Mouse (Mus musculus) 3134 (cell line): ENCODE results near the gene Grwd1.

Source experiments
- DNase-seq: peaks from one replicate; pipeline ENCODE4 v3.0.0-alpha.2; 2011; ENCODE audit warnings: low spot score; ENCODE audit not compliant: insufficient read length; ENCODE audit errors: extremely low read depth

The Grwd1 gene

DNA sequence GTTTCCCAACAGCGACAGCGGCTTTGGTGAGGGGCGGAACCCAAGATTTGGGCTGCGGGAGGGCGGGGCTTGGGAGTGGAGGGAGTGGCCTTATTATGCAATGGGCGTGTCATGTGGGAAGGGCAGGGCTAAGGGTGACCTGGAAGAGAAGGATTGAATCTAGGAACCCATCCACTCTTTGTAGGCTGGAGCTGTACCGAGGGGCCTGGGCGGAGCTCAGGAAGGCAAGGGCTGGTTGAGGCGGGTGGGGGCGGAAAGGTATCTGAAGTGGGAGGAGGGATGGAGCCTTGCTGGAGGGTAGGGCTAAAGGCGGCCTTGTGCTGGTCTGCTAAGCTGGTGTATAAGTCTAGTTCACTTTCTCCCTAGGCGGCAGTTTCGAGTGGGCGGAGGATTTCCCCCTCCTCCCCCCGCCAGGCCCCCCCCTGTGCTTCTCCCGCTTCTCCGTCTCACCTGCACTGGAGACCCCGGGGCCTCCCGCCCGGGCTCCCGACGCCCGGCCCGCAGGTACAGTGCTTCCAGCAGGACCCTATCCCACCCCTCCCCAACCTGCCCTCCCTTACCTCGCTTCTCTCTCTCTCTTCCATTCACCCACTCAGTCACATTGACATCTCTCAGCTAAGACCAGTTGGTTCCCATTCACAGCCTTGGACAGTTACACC is 30.1 kb downstream of the Grwd1 start:
- DNase-seq: peak; percentile 85

DNA sequence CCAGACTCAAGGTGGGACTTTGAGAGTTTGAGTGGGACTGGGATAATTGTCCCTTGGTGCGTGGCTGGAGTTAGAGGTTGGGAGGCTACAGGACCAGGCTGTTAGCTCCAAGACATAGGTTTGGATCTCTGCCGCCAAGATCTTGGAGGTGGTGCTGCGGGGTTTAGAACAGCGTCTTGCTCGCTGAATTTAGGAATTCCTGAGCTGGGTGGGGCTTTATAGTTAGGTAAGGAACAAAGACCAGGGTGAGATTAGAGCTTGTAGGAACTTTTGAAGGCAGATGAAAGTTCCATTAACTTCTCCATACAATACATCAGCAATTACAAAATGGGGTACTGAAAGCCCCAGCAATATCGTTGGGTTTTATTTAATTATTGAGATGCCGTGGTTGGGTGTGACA is 30.7 kb downstream of the Grwd1 start:
- DNase-seq: no peak

DNA sequence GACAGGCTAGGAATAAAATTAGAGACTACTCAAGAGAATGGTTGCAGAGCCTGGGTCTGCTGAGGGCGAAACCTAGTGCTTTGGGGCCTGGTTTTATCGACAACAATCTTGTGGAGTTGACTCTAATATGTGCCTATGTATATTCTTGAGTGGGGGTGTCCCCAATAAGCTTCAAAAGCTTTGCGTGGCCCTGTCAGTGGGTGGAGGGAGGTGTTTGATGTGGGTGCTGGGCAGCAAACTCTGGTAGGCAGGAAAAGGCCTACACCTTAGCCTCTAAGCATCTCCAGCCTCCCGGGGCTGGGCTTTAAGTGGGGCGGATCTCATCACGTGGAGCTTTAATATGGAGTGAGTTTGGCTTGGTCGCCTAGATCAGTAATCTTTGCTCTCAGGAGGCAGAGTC is 31.8 kb downstream of the Grwd1 start:
- no peak for DNase-seq

DNA sequence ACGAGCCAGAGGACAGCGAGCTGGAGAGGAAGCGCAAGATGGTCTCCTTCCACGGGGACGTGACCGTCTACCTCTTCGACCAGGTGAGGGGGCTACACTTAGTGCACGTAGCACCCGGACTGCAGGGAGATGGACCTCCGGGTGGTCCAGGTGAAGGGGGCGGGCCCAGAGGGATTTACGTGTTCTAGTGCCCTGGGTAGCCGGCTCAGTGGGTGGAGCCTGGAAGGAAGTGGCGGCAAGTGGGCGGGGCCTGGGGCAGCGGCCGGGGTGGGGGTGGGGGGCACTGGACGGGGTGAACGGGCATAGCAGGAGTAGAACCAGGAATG is 32.3 kb downstream of the Grwd1 start:
- no peak for DNase-seq

GRCm38 (mm10) chr7:45797661-45798510 is 32.9 kb downstream of the Grwd1 start:
- no peak for DNase-seq

GRCm38 (mm10) chr7:45796950-45797349 is 33.8 kb downstream of the Grwd1 start:
- no peak for DNase-seq

DNA sequence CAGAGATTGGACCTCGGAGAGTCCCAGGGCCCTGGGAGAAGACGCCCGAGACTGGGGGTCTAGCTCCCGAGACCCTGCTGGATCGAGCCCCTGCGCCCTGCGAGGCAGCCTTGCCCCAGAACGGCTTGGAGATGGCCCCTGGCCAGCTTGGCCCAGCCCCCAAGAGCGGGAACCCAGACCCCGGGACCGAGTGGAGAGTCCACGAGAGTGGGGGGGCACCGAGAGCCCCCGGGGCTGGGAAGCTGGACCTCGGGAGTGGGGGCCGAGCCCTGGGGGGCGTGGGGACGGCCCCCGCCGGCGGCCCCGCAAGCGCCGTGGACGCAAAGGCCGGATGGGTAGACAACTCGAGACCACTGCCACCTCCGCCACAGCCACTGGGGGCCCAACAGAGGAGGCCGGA is 35.8 kb downstream of the Grwd1 start:
- no peak for DNase-seq

GRCm38 (mm10) chr7:45793969-45794585 is 36.7 kb downstream of the Grwd1 start:
- DNase-seq: no peak

GRCm38 (mm10) chr7:45793240-45793639 is 37.5 kb downstream of the Grwd1 start:
- DNase-seq: no peak

DNA sequence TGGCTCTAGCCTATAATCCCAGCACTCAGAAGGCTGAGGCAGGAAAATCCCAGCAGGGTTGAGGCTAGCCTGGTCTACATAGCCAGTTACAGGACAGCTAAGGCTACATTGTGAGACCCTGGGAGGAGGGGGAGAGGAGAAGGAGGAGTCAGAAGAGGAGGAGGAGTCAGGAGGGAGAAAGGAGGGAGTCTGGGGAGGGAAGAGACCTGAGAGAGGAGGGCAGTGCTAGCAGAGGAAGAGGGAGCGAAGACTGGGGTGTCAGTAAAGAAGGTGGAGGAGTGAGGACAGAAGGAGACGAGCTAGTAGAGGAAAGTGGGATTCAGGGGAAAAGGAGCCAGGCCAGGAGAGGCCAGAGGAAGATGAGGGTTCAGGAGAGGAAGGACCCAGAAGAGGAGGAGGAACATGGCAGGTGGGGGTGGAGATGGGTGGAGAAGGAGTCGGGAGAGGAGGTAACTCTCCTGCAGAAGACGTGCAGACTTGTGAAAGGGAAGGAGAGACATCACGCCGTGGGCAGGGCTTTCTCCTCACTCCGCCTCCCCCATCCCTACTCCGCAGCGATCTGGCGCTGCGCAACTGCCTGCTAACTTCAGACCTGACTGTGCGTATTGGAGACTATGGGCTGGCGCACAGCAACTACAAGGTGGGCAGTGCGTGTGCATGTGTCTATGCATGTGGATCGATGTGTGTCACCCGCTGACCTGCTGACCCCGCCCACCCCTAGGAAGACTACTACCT is 38.8 kb downstream of the Grwd1 start:
- DNase-seq: no peak

DNA sequence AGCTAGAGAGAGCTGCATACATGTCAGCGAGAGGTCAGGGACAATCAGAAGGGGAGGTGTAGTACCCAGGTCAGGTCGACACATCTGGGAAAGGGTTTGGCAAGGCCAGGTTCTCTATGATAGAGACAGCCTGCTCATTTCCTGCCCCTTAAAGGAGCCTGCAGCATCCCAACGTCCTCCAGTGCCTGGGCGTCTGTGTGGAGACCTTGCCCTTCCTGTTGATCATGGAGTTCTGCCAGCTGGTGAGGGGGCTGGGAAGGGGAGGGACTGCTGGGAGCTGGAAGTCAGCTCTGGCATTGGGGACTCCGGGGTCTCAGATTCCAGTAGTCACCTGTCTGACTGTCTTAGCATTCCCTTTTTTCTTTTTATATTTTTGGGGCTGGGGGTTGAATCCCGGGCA is 40.0 kb downstream of the Grwd1 start:
- DNase-seq: no peak

GRCm38 (mm10) chr7:45787642-45788041 is 43.1 kb downstream of the Grwd1 start:
- no peak for DNase-seq

DNA sequence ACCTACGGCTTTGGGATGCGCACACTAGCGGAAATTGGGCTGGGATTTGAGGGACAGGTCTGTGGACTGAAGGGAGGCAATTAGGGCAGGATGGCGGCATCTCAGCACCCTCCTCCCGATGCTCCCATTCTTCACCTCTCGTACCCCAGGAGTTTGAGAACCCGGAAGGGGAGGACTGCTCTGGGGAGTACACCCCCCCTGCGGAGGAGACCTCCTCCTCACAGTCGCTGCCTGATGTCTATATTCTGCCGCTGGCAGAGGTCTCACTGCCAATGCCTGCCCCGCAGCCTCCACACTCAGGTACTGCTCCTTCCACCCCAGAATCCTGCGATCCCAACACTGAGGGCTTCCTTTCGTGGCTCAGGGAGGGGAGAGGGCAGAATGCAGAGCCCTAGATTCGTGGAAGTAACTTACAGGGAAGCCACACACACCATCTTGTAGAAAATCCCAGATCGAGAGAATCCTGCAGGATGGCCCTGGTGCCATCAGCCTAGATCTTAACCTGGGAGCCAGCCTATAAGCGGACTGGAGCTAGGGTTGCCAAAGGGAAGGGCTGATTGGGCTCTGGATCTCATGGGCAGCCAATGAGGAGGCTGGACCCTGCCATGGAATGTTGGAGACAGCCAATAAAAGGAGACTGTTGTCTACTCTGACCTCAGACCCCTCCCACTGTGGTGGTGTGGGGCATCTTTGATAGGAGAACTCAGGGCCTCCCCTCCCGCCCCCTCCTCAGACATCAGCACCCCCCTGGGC is 43.9 kb downstream of the Grwd1 start:
- no peak for DNase-seq

GRCm38 (mm10) chr7:45786136-45786578 is 44.6 kb downstream of the Grwd1 start:
- no peak for DNase-seq

DNA sequence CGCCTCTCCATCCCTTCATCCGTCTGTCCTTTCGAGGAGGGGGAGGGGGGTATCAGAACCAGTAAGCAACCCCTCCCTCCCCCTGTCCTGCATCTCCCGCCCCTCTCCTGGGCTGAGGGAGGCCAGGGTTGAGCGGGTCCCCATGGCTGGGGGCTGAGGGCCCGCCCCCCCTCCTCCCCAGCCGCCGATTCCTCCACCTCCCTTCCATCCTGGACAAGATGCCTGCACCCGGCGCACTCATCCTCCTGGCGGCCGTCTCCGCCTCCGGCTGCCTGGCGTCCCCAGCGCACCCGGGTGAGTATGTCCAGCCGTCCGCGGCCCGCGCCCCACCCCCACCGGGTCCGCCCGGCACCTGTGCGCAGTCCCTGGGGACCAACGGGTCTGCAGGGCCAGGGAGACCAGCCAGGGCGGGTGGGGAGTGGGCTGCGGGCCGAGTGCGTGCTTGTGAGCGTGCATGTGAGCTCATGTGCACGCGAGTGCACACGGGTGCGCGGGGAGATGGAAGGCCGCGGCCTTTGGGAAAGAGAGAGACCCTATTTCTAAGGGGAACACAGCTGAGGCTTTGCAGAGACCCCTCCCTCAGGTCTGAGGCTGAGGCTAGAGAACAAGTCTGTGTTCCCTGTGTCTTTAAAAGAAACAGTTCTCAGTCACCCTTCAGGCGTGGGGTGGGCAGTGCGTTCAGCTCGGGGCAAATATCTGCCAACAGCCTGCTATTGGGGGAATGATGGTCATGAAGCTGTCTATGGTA is 45.2 kb downstream of the Grwd1 start:
- no peak for DNase-seq

- DNase-seq: no peak
Observed at GRCm38 (mm10) chr7:45784524-45785372, 46.0 kb downstream of the Grwd1 start, which contains the start of gene Sult2b1. Gene Sult2b1 (minus strand): TSS chr7:45784669.

GRCm38 (mm10) chr7:45783511-45784091 is 47.1 kb downstream of the Grwd1 start, which contains the start of gene Lmtk3:
Gene Lmtk3 (plus strand): TSS chr7:45783738.
- DNase-seq: no peak

GRCm38 (mm10) chr7:45782271-45782670 is 48.5 kb downstream of the Grwd1 start:
- DNase-seq: peak; percentile 53
